Mouse (Mus musculus) thymus, postnatal 25 days (tissue): ENCODE measurements around the gene Stk38.
"Not testable (repeated sequence)": the region's sequence is repeated elsewhere in the genome, so short reads cannot be mapped to it uniquely, and the experiment has no call there.

Experiments used
- DNase-seq: peaks from one replicate; pipeline ENCODE4 v3.0.0; 2022

Gene Stk38

GRCm38 (mm10) chr17:29005002-29005401 lies 2.8 kb downstream of the Stk38 start:
- no peak for DNase-seq

- peak; percentile 21 for DNase-seq
Measured at GRCm38 (mm10) chr17:29003740-29004139, 4.1 kb downstream of the Stk38 start.

- no peak for DNase-seq
Measured at GRCm38 (mm10) chr17:29000465-29000864, 7.3 kb downstream of the Stk38 start.

- no peak for DNase-seq
Measured at GRCm38 (mm10) chr17:28994615-28995014, 13.2 kb downstream of the Stk38 start.

- DNase-seq = not testable (repeated sequence)
Measured at GRCm38 (mm10) chr17:28993004-28993403, 14.8 kb downstream of the Stk38 start.

- no peak for DNase-seq
Measured at GRCm38 (mm10) chr17:28992105-28992504, 15.7 kb downstream of the Stk38 start.

- no peak for DNase-seq
Measured at GRCm38 (mm10) chr17:28991286-28991685, 16.5 kb downstream of the Stk38 start.

GRCm38 (mm10) chr17:28990060-28990459 lies 17.7 kb downstream of the Stk38 start:
- DNase-seq = no peak

GRCm38 (mm10) chr17:28988996-28989395 lies 18.8 kb downstream of the Stk38 start:
- DNase-seq = no peak

- DNase-seq = no peak
Measured at GRCm38 (mm10) chr17:28988291-28988690, 19.5 kb downstream of the Stk38 start.

GRCm38 (mm10) chr17:28987713-28988112 lies 20.1 kb downstream of the Stk38 start:
- peak; percentile 64 for DNase-seq

GRCm38 (mm10) chr17:28986833-28987232 lies 21.0 kb downstream of the Stk38 start:
- peak; percentile 34 for DNase-seq

GRCm38 (mm10) chr17:28984724-28985420 lies 22.9 kb downstream of the Stk38 start:
- no peak for DNase-seq

- no peak for DNase-seq
Measured at GRCm38 (mm10) chr17:28982591-28982990, 25.2 kb downstream of the Stk38 start.

GRCm38 (mm10) chr17:28981081-28981480 lies 26.7 kb downstream of the Stk38 start:
- DNase-seq = no peak

- no peak for DNase-seq
Measured at GRCm38 (mm10) chr17:28979091-28979490, 28.7 kb downstream of the Stk38 start.

GRCm38 (mm10) chr17:28970122-28970521 lies 37.7 kb downstream of the Stk38 start:
- DNase-seq = no peak

- peak; percentile 23 for DNase-seq
Measured at GRCm38 (mm10) chr17:28967021-28967610, 40.7 kb downstream of the Stk38 start.

GRCm38 (mm10) chr17:28961596-28961995 lies 46.2 kb downstream of the Stk38 start:
- DNase-seq = no peak

- DNase-seq = no peak
Measured at GRCm38 (mm10) chr17:28960597-28960996, 47.2 kb downstream of the Stk38 start.

GRCm38 (mm10) chr17:28954416-28954815 lies 53.4 kb downstream of the Stk38 start:
- DNase-seq = no peak

GRCm38 (mm10) chr17:28953251-28953650 lies 54.5 kb downstream of the Stk38 start:
- no peak for DNase-seq

- peak; percentile 95 for DNase-seq
Measured at GRCm38 (mm10) chr17:28951831-28952799, 55.7 kb downstream of the Stk38 start, which contains the start of gene Kctd20. Gene Kctd20, plus strand, starts transcription at chr17:28951950.
